Mouse (Mus musculus): ENCODE results near the gene Apba1. TPM values are rescaled to one million over a fixed set of nuclear protein-coding genes. Genes with fewer than 3 reads are reported as not detected.

Apba1 gene
- total and polyA plus RNA-seq, 2 experiments, result 0.16 to 0.18 TPM

DNA sequence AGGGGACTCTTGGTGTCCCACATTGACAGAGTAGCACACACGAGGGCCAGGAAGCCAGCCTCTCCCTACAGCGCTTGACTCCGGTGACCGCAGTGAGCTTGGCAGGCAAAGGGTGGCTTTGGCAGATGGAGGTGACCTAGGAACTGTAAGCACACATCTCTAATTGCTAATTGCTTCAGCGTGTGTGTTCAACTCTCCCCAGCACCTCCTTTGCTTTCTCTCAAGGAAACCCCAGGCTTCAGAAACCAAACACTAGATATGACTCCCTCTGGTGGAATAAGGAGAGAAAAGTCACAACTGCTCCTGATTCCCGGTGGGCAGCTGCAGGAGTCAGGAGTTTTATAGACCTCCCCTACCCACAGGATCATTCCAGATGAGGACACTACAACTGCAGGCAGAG is 200.2 kb downstream of the Apba1 start:
- Histone ChIP-seq H3K79me2 (ENCODE audit: control insufficient read depth, insufficient read depth, low read length) (no peaks in the 10 kb centered on the region), H3K9ac (ENCODE audit: low read depth, low read length) (no peak overlapping the region), H3K4me3 (ENCODE audit: insufficient read depth, low read depth, low read length) (no peak overlapping the region), H3K27ac (replicated peaks; ENCODE audit: insufficient read depth, low read depth, low read length) (no peak overlapping the region), H3K36me3 (ENCODE audit: control insufficient read depth, insufficient read depth, low read length) (no peaks in the 10 kb centered on the region), H3K4me1 (ENCODE audit: control insufficient read depth, insufficient read depth, low read length) (no peaks in the 10 kb centered on the region), H3K27me3 (ENCODE audit: control insufficient read depth, insufficient read depth, low read length) (no peaks in the 10 kb centered on the region)
- no peak for DNase-seq (ENCODE audit: extremely low read depth, low read depth, low spot score)
- TF ChIP-seq CTCF (IDR thresholded peaks at IDR 0.05; ENCODE audit: low read depth, low read length), result no peak
- no peak for TF ChIP-seq POLR2A (IDR thresholded peaks at IDR 0.05; ENCODE audit: extremely low read depth, insufficient read depth, low read length)
- 52% methylated on average over 6 of the region's 6 CpGs for WGBS

DNA sequence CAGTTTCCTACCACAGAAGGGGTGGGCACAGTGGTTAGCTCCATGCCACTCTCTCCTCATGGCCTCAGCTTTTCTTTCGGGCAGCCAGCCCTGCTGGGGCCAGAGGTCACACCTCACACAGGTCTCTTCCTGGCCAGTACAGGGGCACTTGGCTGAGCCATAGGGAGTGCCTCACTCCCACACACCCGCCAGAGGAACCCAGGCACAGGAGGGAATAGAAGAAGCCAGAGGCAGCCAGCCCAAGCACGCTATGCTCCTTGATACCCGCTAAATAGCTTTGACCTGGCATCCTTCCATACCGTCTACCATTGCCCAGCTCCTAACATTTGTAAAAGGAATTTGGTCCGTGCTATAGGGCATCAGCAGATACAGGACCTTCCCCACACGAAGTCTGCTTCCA is 201.2 kb downstream of the Apba1 start:
- Histone ChIP-seq H3K79me2 (ENCODE audit: control insufficient read depth, insufficient read depth, low read length) (no peaks in the 10 kb centered on the region), H3K4me3 (ENCODE audit: insufficient read depth, low read depth, low read length) (no peak overlapping the region), H3K27me3 (ENCODE audit: control insufficient read depth, insufficient read depth, low read length) (no peaks in the 10 kb centered on the region), H3K36me3 (ENCODE audit: control insufficient read depth, insufficient read depth, low read length) (no peaks in the 10 kb centered on the region), H3K27ac (replicated peaks; ENCODE audit: insufficient read depth, low read depth, low read length) (no peak overlapping the region), H3K9ac (ENCODE audit: low read depth, low read length) (no peak overlapping the region), H3K4me1 (ENCODE audit: control insufficient read depth, insufficient read depth, low read length) (no peaks in the 10 kb centered on the region)
- peak; percentile 6 for DNase-seq (ENCODE audit: extremely low read depth, low read depth, low spot score)
- TF ChIP-seq POLR2A (IDR thresholded peaks at IDR 0.05; ENCODE audit: extremely low read depth, insufficient read depth, low read length) (no peak), CTCF (IDR thresholded peaks at IDR 0.05; ENCODE audit: low read depth, low read length) (no peak)
- 61% methylated on average over 7 of the region's 7 CpGs for WGBS

DNA sequence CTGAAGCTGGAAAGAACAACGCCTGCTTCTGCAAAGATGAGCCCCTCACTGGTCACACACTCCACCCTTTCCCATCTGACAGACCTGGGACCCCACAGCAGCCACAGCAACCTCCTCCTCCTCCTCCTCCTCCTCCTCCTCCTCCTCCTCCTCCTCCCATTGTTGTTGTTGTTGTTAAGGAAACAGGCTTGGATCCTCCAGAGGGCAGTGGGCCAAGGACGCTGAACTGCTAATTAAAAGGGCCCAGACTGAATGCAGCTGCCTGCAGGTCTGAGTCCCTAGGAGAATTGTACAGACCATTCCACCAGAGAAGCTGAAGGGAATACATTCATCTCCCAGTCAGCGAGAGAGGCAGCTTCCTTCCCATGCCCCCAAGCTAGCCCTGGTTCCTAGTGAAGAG is 201.6 kb downstream of the Apba1 start:
- H3K36me3 ChIP-seq (ENCODE audit: control insufficient read depth, insufficient read depth, low read length), result no peaks in the 10 kb centered on the region
- H3K27ac ChIP-seq (replicated peaks; ENCODE audit: insufficient read depth, low read depth, low read length), result no peak overlapping the region
- no peaks in the 10 kb centered on the region for H3K4me1 ChIP-seq (ENCODE audit: control insufficient read depth, insufficient read depth, low read length)
- WGBS, result 64% methylated on average over 3 of the region's 3 CpGs
- H3K79me2 ChIP-seq (ENCODE audit: control insufficient read depth, insufficient read depth, low read length), result no peaks in the 10 kb centered on the region
- no peaks in the 10 kb centered on the region for H3K27me3 ChIP-seq (ENCODE audit: control insufficient read depth, insufficient read depth, low read length)
- H3K9ac ChIP-seq (ENCODE audit: low read depth, low read length), result no peak overlapping the region
- no peak for TF ChIP-seq POLR2A (IDR thresholded peaks at IDR 0.05; ENCODE audit: extremely low read depth, insufficient read depth, low read length)
- DNase-seq (ENCODE audit: extremely low read depth, low read depth, low spot score), result peak; percentile 5
- no peak overlapping the region for H3K4me3 ChIP-seq (ENCODE audit: insufficient read depth, low read depth, low read length)

DNA sequence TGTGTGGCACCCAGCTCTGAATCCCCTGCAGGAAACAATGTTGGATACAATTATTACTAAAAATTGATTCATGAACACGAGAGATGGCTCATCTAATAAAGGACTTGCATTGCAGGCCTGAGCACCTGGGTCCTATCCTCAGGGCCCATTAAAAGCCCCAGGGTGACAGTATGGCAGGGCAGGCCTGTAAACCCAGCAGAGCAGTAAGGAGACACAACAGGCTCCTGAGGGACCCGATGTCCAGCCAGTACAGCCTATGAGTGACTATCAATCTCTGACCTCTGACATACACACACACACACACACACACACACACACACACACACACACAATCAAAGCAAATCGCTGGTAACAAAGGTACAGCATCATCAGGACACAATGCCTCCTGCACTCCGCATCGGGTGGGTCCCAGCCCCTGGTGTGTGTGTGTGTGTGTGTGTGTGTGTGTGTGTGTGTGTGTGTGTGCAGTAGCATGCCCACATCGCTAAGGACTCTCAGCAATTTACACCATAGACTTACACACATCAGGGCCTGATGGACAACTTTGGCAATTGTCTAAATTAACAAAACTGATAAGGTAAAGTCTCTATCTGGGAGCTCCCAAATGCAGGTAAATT is 202.3 kb downstream of the Apba1 start:
- Histone ChIP-seq H3K27me3 (ENCODE audit: control insufficient read depth, insufficient read depth, low read length) (no peaks in the 10 kb centered on the region), H3K4me3 (ENCODE audit: insufficient read depth, low read depth, low read length) (no peak overlapping the region), H3K27ac (replicated peaks; ENCODE audit: insufficient read depth, low read depth, low read length) (no peak overlapping the region), H3K9ac (ENCODE audit: low read depth, low read length) (no peak overlapping the region), H3K4me1 (ENCODE audit: control insufficient read depth, insufficient read depth, low read length) (no peaks in the 10 kb centered on the region), H3K79me2 (ENCODE audit: control insufficient read depth, insufficient read depth, low read length) (no peaks in the 10 kb centered on the region), H3K36me3 (ENCODE audit: control insufficient read depth, insufficient read depth, low read length) (no peaks in the 10 kb centered on the region)
- 71% methylated on average over 6 of the region's 6 CpGs for WGBS
- no peak for DNase-seq (ENCODE audit: extremely low read depth, low read depth, low spot score)
- TF ChIP-seq POLR2A (IDR thresholded peaks at IDR 0.05; ENCODE audit: extremely low read depth, insufficient read depth, low read length), result no peak
- TF ChIP-seq CTCF (IDR thresholded peaks at IDR 0.05; ENCODE audit: low read depth, low read length), result no peak

DNA sequence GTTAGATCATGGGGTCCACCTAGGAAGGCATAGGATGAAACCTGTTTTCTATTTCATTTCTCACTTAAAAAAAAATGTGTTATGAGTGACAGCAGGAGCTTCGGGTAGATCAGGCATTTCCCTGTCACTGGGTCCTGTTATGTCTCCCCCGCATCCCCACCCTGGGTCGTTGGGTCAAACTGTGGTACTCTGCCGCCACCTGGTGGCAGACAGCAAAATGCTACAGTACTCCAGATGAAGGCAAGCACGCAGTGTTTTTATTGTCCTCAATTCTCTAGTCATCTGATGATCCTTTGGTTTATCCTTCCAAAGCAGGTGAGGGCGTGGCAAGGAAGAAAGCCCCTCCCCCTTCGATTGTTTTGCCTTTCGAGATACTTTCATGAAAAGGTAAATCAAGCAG is 202.8 kb downstream of the Apba1 start:
- no peak overlapping the region for H3K4me3 ChIP-seq (ENCODE audit: insufficient read depth, low read depth, low read length)
- H3K9ac ChIP-seq (ENCODE audit: low read depth, low read length), result no peak overlapping the region
- no peaks in the 10 kb centered on the region for H3K4me1 ChIP-seq (ENCODE audit: control insufficient read depth, insufficient read depth, low read length)
- no peaks in the 10 kb centered on the region for H3K27me3 ChIP-seq (ENCODE audit: control insufficient read depth, insufficient read depth, low read length)
- TF ChIP-seq POLR2A (IDR thresholded peaks at IDR 0.05; ENCODE audit: extremely low read depth, insufficient read depth, low read length) (no peak), CTCF (IDR thresholded peaks at IDR 0.05; ENCODE audit: low read depth, low read length) (peak; percentile 94)
- peak; percentile 10 for DNase-seq (ENCODE audit: extremely low read depth, low read depth, low spot score)
- H3K27ac ChIP-seq (replicated peaks; ENCODE audit: insufficient read depth, low read depth, low read length), result no peak overlapping the region
- H3K36me3 ChIP-seq (ENCODE audit: control insufficient read depth, insufficient read depth, low read length), result no peaks in the 10 kb centered on the region
- no peaks in the 10 kb centered on the region for H3K79me2 ChIP-seq (ENCODE audit: control insufficient read depth, insufficient read depth, low read length)
- WGBS, result 2% methylated on average over 8 of the region's 8 CpGs

DNA sequence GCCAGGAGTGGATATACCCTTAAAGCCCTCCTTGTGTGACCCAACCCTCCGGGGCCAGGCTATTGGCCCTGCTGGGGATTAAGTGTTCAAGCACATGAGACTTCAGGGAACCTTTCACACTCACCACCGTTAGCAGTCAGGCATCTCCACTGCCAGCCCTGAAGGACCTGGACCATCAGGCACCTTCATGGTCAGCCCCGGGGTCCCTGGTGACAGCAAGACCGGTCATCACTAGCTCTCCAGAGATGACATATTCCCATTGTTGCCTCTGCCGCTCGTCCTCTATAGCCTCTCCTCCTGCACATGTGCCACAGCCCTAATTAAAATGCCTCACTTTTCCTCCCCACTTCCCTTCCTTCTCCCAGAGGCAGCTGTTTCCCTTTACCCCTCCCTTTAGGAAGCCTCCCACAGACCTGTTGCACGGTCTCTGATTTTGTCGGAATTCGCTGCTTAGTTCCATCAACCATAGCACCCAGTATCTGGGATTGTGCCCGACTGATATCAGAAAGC is 205.8 kb downstream of the Apba1 start:
- TF ChIP-seq CTCF (IDR thresholded peaks at IDR 0.05; ENCODE audit: low read depth, low read length), result no peak
- no peak for TF ChIP-seq POLR2A (IDR thresholded peaks at IDR 0.05; ENCODE audit: extremely low read depth, insufficient read depth, low read length)
- WGBS, result 75% methylated on average over 10 of the region's 10 CpGs

More for the DNA sequence above, 205.8 kb downstream of the Apba1 start:
- no peak for DNase-seq (ENCODE audit: extremely low read depth, low read depth, low spot score)
- Histone ChIP-seq H3K4me3 (ENCODE audit: insufficient read depth, low read depth, low read length) (no peak overlapping the region), H3K4me1 (ENCODE audit: control insufficient read depth, insufficient read depth, low read length) (no peaks in the 10 kb centered on the region), H3K79me2 (ENCODE audit: control insufficient read depth, insufficient read depth, low read length) (no peaks in the 10 kb centered on the region), H3K36me3 (ENCODE audit: control insufficient read depth, insufficient read depth, low read length) (no peaks in the 10 kb centered on the region), H3K27ac (replicated peaks; ENCODE audit: insufficient read depth, low read depth, low read length) (no peak overlapping the region), H3K9ac (ENCODE audit: low read depth, low read length) (no peak overlapping the region), H3K27me3 (ENCODE audit: control insufficient read depth, insufficient read depth, low read length) (no peaks in the 10 kb centered on the region)

All from liver, adult 2 months (tissue).